Mouse (Mus musculus): ENCODE results near the gene Tpk1. TPM values are rescaled to one million over a fixed set of nuclear protein-coding genes. Genes with fewer than 3 reads are reported as not detected.

The Tpk1 gene
- polyA plus RNA-seq, 1 experiment from 2014 or later: 9.6 TPM

GRCm38 (mm10) chr6:43468821-43469594, 197.1 kb downstream of the Tpk1 start:
- H3K4me1 ChIP-seq (ENCODE audit: insufficient read depth, low read depth, low read length): no peaks in the 10 kb centered on the region
- no peaks in the 10 kb centered on the region for H3K36me3 ChIP-seq (ENCODE audit: insufficient read depth, low read length)
- TF ChIP-seq CTCF (IDR thresholded peaks at IDR 0.05) (no peak), EP300 (IDR thresholded peaks at IDR 0.05) (no peak)
- no peak overlapping the region for H3K4me3 ChIP-seq (ENCODE audit: low read depth, low read length)
- WGBS: 81% methylated on average over 10 of the region's 10 CpGs
- H3K9ac ChIP-seq (replicated peaks; ENCODE audit: low read depth): no peak overlapping the region
- H3K27ac ChIP-seq (ENCODE audit: low read length): no peak overlapping the region
- DNase-seq (ENCODE audit: low spot score) (no peak), ATAC-seq (no peak)
- H3K27me3 ChIP-seq (replicated peaks; ENCODE audit: insufficient read depth, low read length): no peaks in the 10 kb centered on the region
- no peaks in the 10 kb centered on the region for H3K9me3 ChIP-seq (ENCODE audit: low read length)
- no peak overlapping the region for H3K4me2 ChIP-seq (replicated peaks; ENCODE audit: low read depth, low read length)

- Histone ChIP-seq H3K9ac (replicated peaks; ENCODE audit: low read depth) (no peak overlapping the region), H3K4me1 (ENCODE audit: insufficient read depth, low read depth, low read length) (no peaks in the 10 kb centered on the region), H3K27ac (ENCODE audit: low read length) (no peak overlapping the region), H3K9me3 (ENCODE audit: low read length) (no peaks in the 10 kb centered on the region), H3K4me3 (ENCODE audit: low read depth, low read length) (no peak overlapping the region), H3K36me3 (ENCODE audit: insufficient read depth, low read length) (no peaks in the 10 kb centered on the region), H3K27me3 (replicated peaks; ENCODE audit: insufficient read depth, low read length) (no peaks in the 10 kb centered on the region), H3K4me2 (replicated peaks; ENCODE audit: low read depth, low read length) (no peak overlapping the region)
- ATAC-seq: no peak
- 53% methylated on average over 2 of the region's 2 CpGs for WGBS
- TF ChIP-seq CTCF (IDR thresholded peaks at IDR 0.05) (no peak), EP300 (IDR thresholded peaks at IDR 0.05) (no peak)
- DNase-seq (ENCODE audit: low spot score): no peak
These were observed 203.2 kb downstream of the Tpk1 start for GRCm38 (mm10) chr6:43462849-43463369.

GRCm38 (mm10) chr6:43462189-43462848, 203.8 kb downstream of the Tpk1 start:
- H3K9me3 ChIP-seq (ENCODE audit: low read length): no peaks in the 10 kb centered on the region
- H3K4me1 ChIP-seq (ENCODE audit: insufficient read depth, low read depth, low read length): no peaks in the 10 kb centered on the region
- H3K4me3 ChIP-seq (ENCODE audit: low read depth, low read length): no peak overlapping the region
- WGBS: 56% methylated on average over 2 of the region's 2 CpGs
- no peak for TF ChIP-seq CTCF (IDR thresholded peaks at IDR 0.05)
- TF ChIP-seq EP300 (IDR thresholded peaks at IDR 0.05): no peak
- H3K36me3 ChIP-seq (ENCODE audit: insufficient read depth, low read length): no peaks in the 10 kb centered on the region
- DNase-seq (ENCODE audit: low spot score): peak; percentile 15
- no peak overlapping the region for H3K9ac ChIP-seq (replicated peaks; ENCODE audit: low read depth)
- H3K4me2 ChIP-seq (replicated peaks; ENCODE audit: low read depth, low read length): no peak overlapping the region
- H3K27ac ChIP-seq (ENCODE audit: low read length): no peak overlapping the region
- no peaks in the 10 kb centered on the region for H3K27me3 ChIP-seq (replicated peaks; ENCODE audit: insufficient read depth, low read length)
- no peak for ATAC-seq

GRCm38 (mm10) chr6:43459082-43459481, 207.0 kb downstream of the Tpk1 start:
- Histone ChIP-seq H3K9ac (replicated peaks; ENCODE audit: low read depth) (no peak overlapping the region), H3K27me3 (replicated peaks; ENCODE audit: insufficient read depth, low read length) (no peaks in the 10 kb centered on the region), H3K36me3 (ENCODE audit: insufficient read depth, low read length) (no peaks in the 10 kb centered on the region), H3K27ac (ENCODE audit: low read length) (no peak overlapping the region), H3K4me2 (replicated peaks; ENCODE audit: low read depth, low read length) (no peak overlapping the region), H3K9me3 (ENCODE audit: low read length) (no peaks in the 10 kb centered on the region), H3K4me1 (ENCODE audit: insufficient read depth, low read depth, low read length) (no peaks in the 10 kb centered on the region), H3K4me3 (ENCODE audit: low read depth, low read length) (no peak overlapping the region)
- TF ChIP-seq EP300 (IDR thresholded peaks at IDR 0.05) (no peak), CTCF (IDR thresholded peaks at IDR 0.05) (no peak)
- DNase-seq (ENCODE audit: low spot score) (no peak), ATAC-seq (no peak)
- WGBS: 68% methylated on average over 2 of the region's 2 CpGs

- no peaks in the 10 kb centered on the region for H3K27me3 ChIP-seq (replicated peaks; ENCODE audit: insufficient read depth, low read length)
- no peaks in the 10 kb centered on the region for H3K4me1 ChIP-seq (ENCODE audit: insufficient read depth, low read depth, low read length)
- ATAC-seq: no peak
- H3K9me3 ChIP-seq (ENCODE audit: low read length): no peaks in the 10 kb centered on the region
- no peak for TF ChIP-seq EP300 (IDR thresholded peaks at IDR 0.05)
- no peak for TF ChIP-seq CTCF (IDR thresholded peaks at IDR 0.05)
- DNase-seq (ENCODE audit: low spot score): no peak
- H3K27ac ChIP-seq (ENCODE audit: low read length): no peak overlapping the region
- no peak overlapping the region for H3K4me2 ChIP-seq (replicated peaks; ENCODE audit: low read depth, low read length)
- H3K4me3 ChIP-seq (ENCODE audit: low read depth, low read length): no peak overlapping the region
- no peaks in the 10 kb centered on the region for H3K36me3 ChIP-seq (ENCODE audit: insufficient read depth, low read length)
- WGBS: 71% methylated on average over 2 of the region's 2 CpGs
- H3K9ac ChIP-seq (replicated peaks; ENCODE audit: low read depth): no peak overlapping the region
These were observed 208.1 kb downstream of the Tpk1 start for GRCm38 (mm10) chr6:43457989-43458388.

GRCm38 (mm10) chr6:43449498-43449897, 216.6 kb downstream of the Tpk1 start:
- no peaks in the 10 kb centered on the region for H3K4me1 ChIP-seq (ENCODE audit: insufficient read depth, low read depth, low read length)
- DNase-seq (ENCODE audit: low spot score): no peak

More at GRCm38 (mm10) chr6:43449498-43449897, 216.6 kb downstream of the Tpk1 start:
- Histone ChIP-seq H3K4me2 (replicated peaks; ENCODE audit: low read depth, low read length) (no peak overlapping the region), H3K36me3 (ENCODE audit: insufficient read depth, low read length) (no peaks in the 10 kb centered on the region), H3K27ac (ENCODE audit: low read length) (no peak overlapping the region), H3K9me3 (ENCODE audit: low read length) (no peaks in the 10 kb centered on the region), H3K27me3 (replicated peaks; ENCODE audit: insufficient read depth, low read length) (no peaks in the 10 kb centered on the region), H3K9ac (replicated peaks; ENCODE audit: low read depth) (no peak overlapping the region), H3K4me3 (ENCODE audit: low read depth, low read length) (no peak overlapping the region)
- 69% methylated on average over 2 of the region's 2 CpGs for WGBS
- TF ChIP-seq EP300 (IDR thresholded peaks at IDR 0.05) (no peak), CTCF (IDR thresholded peaks at IDR 0.05) (no peak)
- ATAC-seq: no peak

Measured in lung, postnatal 0 days (tissue).